Mouse (Mus musculus) liver, adult 10 weeks (tissue): ENCODE measurements around the gene Ccdc142. TPM values are rescaled to one million over a fixed set of nuclear protein-coding genes. Genes with fewer than 3 reads are reported as not detected.

Experiments used
- polyA plus RNA-seq: library from polyadenylated mRNA; stranded (reverse); fragments of 350-450 nt; fragmentation: Illumina TruSeq; extraction: RNeasy Lipid Tissue Mini Kit (QIAGEN cat#74804); gene quantifications from one replicate; pipeline ENCODE4 v1.2.3, GENCODE M21; 2014; ENCODE audit warnings: low read depth, low replicate concordance

Ccdc142 gene
- not detected for polyA plus RNA-seq

GRCm38 (mm10) chr6:83101316-83101687 is at the start of gene Ccdc142, which contains the start of gene Gm42688:
Gene Ccdc142 (plus strand): TSS chr6:83101601.
Gene Gm42688 (plus strand): TSS chr6:83101617.

GRCm38 (mm10) chr6:83054074-83054851 is 47.1 kb upstream of the Ccdc142 start, which contains the start of gene Aup1:
Gene Aup1 (plus strand): TSS chr6:83054521.

GRCm38 (mm10) chr6:83054871-83055431 is 46.5 kb upstream of the Ccdc142 start, which contains the start of gene Htra2:
Gene Htra2 (minus strand): TSS chr6:83055273.

GRCm38 (mm10) chr6:83057790-83058189 is 43.6 kb upstream of the Ccdc142 start, which contains the start of gene Dqx1:
Gene Dqx1 (plus strand): TSS chr6:83057844.

GRCm38 (mm10) chr6:83070247-83070310 is 31.3 kb upstream of the Ccdc142 start, which contains the start of gene Tlx2:
Gene Tlx2 (minus strand): TSS chr6:83070293.

GRCm38 (mm10) chr6:83077630-83078323 is 23.6 kb upstream of the Ccdc142 start, which contains the start of gene Pcgf1:
Gene Pcgf1 (plus strand): TSS chr6:83077869.

GRCm38 (mm10) chr6:83086121-83087035 is 15.0 kb upstream of the Ccdc142 start, which contains the start of gene Lbx2:
Gene Lbx2 (plus strand): TSS chr6:83086367.

GRCm38 (mm10) chr6:83108762-83109668 is 7.6 kb downstream of the Ccdc142 start, which contains the start of gene Mrpl53:
Gene Mrpl53 (plus strand): TSS chr6:83109040.

GRCm38 (mm10) chr6:83115011-83115671 is 13.7 kb downstream of the Ccdc142 start, which contains the start of gene Mogs:
Gene Mogs (plus strand): TSS chr6:83115496.

GRCm38 (mm10) chr6:83120930-83121862 is 19.8 kb downstream of the Ccdc142 start, which contains the start of gene Wbp1:
Gene Wbp1 (minus strand): TSS chr6:83121559.

GRCm38 (mm10) chr6:83125331-83125730 is 23.9 kb downstream of the Ccdc142 start, which contains the start of gene Ino80b:
Gene Ino80b (minus strand): TSS chr6:83125431.

GRCm38 (mm10) chr6:83134951-83135513 is 33.6 kb downstream of the Ccdc142 start, which contains the start of gene Rtkn:
Gene Rtkn (plus strand): TSS chr6:83135463.

GRCm38 (mm10) chr6:83156259-83156684 is 54.9 kb downstream of the Ccdc142 start, which contains the start of the genes Wdr54 and 1700003E16Rik:
Gene Wdr54 (minus strand): TSS chr6:83156397.
Gene 1700003E16Rik (plus strand): TSS chr6:83156404.

Other genes with a start within 250 kb of the Ccdc142 start
- gene Sema4f, start 161.8 kb upstream of the Ccdc142 start, polyA plus RNA-seq = not detected
- not detected for gene M1ap, start 154.7 kb upstream of the Ccdc142 start, polyA plus RNA-seq
- gene Dok1, start 68.1 kb upstream of the Ccdc142 start, polyA plus RNA-seq = not detected
- 0.40 TPM for gene Loxl3, start 67.4 kb upstream of the Ccdc142 start, polyA plus RNA-seq
- 23.3 TPM for gene Aup1, start 47.1 kb upstream of the Ccdc142 start, polyA plus RNA-seq
- 4.0 TPM for gene Htra2, start 46.3 kb upstream of the Ccdc142 start, polyA plus RNA-seq
- 1.6 TPM for gene Dqx1, start 43.8 kb upstream of the Ccdc142 start, polyA plus RNA-seq
- not detected for gene Tlx2, start 31.3 kb upstream of the Ccdc142 start, polyA plus RNA-seq
- gene Pcgf1, start 23.7 kb upstream of the Ccdc142 start, polyA plus RNA-seq = 4.5 TPM
- not detected for gene Lbx2, start 15.2 kb upstream of the Ccdc142 start, polyA plus RNA-seq
- gene Gm42688, start within 50 bp of the Ccdc142 start, polyA plus RNA-seq = 0.61 TPM
- 30.5 TPM for gene Mrpl53, start 7.4 kb downstream of the Ccdc142 start, polyA plus RNA-seq
- gene Mogs, start 13.9 kb downstream of the Ccdc142 start, polyA plus RNA-seq = 3.1 TPM
- 4.3 TPM for gene Wbp1, start 20.0 kb downstream of the Ccdc142 start, polyA plus RNA-seq
- gene Ino80b, start 23.8 kb downstream of the Ccdc142 start, polyA plus RNA-seq = 0.66 TPM
- gene Rtkn, start 33.9 kb downstream of the Ccdc142 start, polyA plus RNA-seq = not detected
- 0.34 TPM for gene Wdr54, start 54.8 kb downstream of the Ccdc142 start, polyA plus RNA-seq
- not detected for gene 1700003E16Rik, start 54.8 kb downstream of the Ccdc142 start, polyA plus RNA-seq
- 5.5 TPM for gene Dctn1, start 64.3 kb downstream of the Ccdc142 start, polyA plus RNA-seq
- gene Slc4a5, start 118.2 kb downstream of the Ccdc142 start, polyA plus RNA-seq = not detected
- 0.24 TPM for gene Mthfd2, start 224.3 kb downstream of the Ccdc142 start, polyA plus RNA-seq
- gene Mob1a, start 224.4 kb downstream of the Ccdc142 start, polyA plus RNA-seq = 49.2 TPM
- gene Bola3, start 247.5 kb downstream of the Ccdc142 start, polyA plus RNA-seq = 104 TPM